Mouse (Mus musculus): ENCODE results near the gene Fcgbp. TPM values are rescaled to one million over a fixed set of nuclear protein-coding genes. Genes with fewer than 3 reads are reported as not detected.

Gene Fcgbp
- polyA plus RNA-seq (2012; rRNA removed): 1.3 and 3.4 TPM in 2 replicates

DNA sequence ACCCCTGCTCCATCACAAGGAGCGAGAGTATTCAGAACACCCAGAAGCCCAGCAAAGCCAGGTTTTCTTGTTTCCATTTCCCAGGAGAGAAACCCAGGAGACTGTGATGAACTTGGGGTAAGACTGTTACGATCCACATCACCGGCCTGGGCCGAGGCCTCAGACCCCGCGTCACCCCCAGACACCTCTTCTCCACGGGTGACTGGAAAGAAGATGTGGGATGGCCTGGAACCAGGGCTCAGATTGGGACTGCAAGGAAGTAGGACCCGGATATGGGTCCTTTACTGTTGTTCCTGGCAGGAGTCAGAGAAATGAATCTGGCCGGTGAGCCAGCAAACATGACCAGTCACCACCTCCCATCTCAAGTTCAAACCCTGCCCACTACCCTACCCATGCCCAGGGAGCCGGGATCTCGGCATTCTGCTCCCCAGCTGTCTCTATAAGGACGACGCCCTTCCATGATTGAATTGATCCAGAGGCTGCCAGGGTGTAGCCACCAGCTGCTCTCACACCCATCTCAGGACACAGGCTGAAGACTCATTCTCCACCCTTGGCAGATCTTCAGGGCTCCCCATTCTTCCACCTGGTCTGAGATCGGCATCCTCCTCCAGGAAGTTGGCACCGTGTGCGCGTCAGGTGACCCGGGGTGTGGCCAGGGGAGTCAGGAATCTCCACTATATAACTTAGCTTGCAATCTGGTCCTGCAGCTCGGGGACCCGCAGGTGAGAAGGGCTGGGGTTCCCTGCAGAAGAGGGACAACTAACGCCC is at the start of gene Fcgbp:
Gene Fcgbp (plus strand): TSS at position 706 of the 768 bp plus-strand sequence.
- H3K27me3 ChIP-seq (ENCODE audit: control insufficient read depth, insufficient read depth, low read length): no peaks in the 10 kb centered on the region
- TF ChIP-seq POLR2A (IDR thresholded peaks at IDR 0.05; ENCODE audit: control insufficient read depth, low read depth, low read length): no peak
- TF ChIP-seq CTCF (IDR thresholded peaks at IDR 0.05; ENCODE audit: control insufficient read depth, insufficient read depth, insufficient replicate concordance, low read depth, low read length): no peak
- H3K4me1 ChIP-seq (ENCODE audit: control insufficient read depth, insufficient read depth, low read length): no peaks in the 10 kb centered on the region; the same call in 1 of the 2 replicates
- H3K36me3 ChIP-seq (ENCODE audit: control insufficient read depth, insufficient read depth, low read length): no peaks in the 10 kb centered on the region
- H3K27ac ChIP-seq (ENCODE audit: control insufficient read depth, insufficient read depth, low read depth, low read length): no peak within 1 kb of the TSS
- no peak within 1 kb of the TSS for H3K4me3 ChIP-seq (ENCODE audit: control insufficient read depth, low read depth, low read length)

DNA sequence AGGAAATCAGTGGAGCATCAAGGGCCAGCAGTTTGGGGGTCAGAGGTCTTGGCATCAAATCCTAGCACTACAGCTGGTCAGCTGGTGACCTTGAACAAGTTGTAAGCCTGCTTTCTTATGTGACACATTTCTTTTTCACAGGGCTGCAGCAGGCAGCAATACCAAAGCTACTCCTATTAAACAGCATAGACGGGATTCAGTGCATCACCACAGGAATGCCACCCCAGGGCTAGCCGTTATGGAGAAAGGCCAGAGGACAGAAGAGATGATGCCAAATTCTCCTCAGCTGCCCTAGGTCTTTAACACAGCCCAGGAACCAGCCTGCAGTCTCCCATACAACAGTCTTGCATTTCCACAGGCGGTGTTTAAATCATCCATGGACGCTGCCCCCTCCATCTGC is 26.5 kb upstream of the Fcgbp start:
- TF ChIP-seq POLR2A (IDR thresholded peaks at IDR 0.05; ENCODE audit: control insufficient read depth, low read depth, low read length) (no peak), CTCF (IDR thresholded peaks at IDR 0.05; ENCODE audit: control insufficient read depth, insufficient read depth, insufficient replicate concordance, low read depth, low read length) (no peak)
- peaks cover 13% of the 10 kb centered on the region for H3K36me3 ChIP-seq (ENCODE audit: control insufficient read depth, insufficient read depth, low read length)
- no peaks in the 10 kb centered on the region for H3K27me3 ChIP-seq (ENCODE audit: control insufficient read depth, insufficient read depth, low read length)
- peaks cover 9% of the 10 kb centered on the region for H3K4me1 ChIP-seq (ENCODE audit: control insufficient read depth, insufficient read depth, low read length)
- H3K4me3 ChIP-seq (ENCODE audit: control insufficient read depth, low read depth, low read length): no peak overlapping the region
- no peak overlapping the region for H3K27ac ChIP-seq (ENCODE audit: control insufficient read depth, insufficient read depth, low read depth, low read length)

DNA sequence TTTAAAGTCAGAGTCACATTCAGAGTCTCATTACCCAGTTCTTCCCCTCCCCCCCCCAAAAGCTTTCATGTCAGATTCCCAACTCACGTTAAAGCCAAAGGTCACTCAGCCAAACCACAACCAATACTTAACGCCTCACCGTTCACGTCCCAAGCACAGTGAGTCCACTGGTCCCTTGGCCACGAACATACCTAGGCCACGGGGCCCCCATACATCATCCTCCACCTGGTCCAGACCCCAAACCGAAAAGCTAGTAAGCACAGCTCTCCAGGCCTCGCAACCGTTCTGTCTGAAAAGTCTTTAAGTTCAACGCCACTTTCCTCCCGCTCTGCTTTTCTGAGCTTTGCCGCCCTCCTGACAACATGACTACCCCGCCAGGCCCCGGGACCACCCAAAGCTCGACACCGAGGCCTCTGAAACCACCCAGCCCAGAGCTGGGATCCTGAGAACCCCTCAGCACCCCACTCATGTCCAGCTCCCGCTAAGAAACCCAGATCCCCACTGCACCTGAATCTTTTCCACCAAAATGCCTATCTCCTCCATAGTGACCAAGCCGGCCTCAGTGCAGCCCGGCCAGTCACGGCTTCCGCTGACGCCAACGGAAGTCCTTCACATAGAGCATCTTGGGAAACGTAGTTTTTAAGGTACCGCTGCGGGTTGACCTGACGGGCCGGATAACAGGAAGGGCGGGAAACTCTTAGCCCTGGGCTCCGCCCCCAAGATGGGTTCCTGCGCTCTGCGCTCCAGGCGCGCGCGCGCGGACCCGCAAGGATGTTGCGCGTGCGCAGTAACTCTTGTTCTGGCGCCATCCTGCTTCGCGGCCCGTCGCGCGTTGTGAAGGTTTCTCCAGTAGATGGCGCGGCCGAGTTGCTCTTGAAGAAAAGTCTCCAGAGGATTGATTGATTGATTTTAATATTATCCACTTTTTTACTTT is 21.3 kb upstream of the Fcgbp start, which contains the start of gene Psmc4:
Gene Psmc4 (minus strand): TSS at position 626 of the 934 bp plus-strand sequence.
- Histone ChIP-seq H3K27ac (ENCODE audit: control insufficient read depth, insufficient read depth, low read depth, low read length) (peak within 1 kb of the TSS; percentile 54), H3K4me3 (ENCODE audit: control insufficient read depth, low read depth, low read length) (peak within 1 kb of the TSS; percentile 93), H3K27me3 (ENCODE audit: control insufficient read depth, insufficient read depth, low read length) (no peaks in the 10 kb centered on the region), H3K4me1 (ENCODE audit: control insufficient read depth, insufficient read depth, low read length) (peaks cover 11% of the 10 kb centered on the region), H3K36me3 (ENCODE audit: control insufficient read depth, insufficient read depth, low read length) (peaks cover 8% of the 10 kb centered on the region)
- peak; percentile 78 for TF ChIP-seq POLR2A (IDR thresholded peaks at IDR 0.05; ENCODE audit: control insufficient read depth, low read depth, low read length)
- TF ChIP-seq CTCF (IDR thresholded peaks at IDR 0.05; ENCODE audit: control insufficient read depth, insufficient read depth, insufficient replicate concordance, low read depth, low read length): peak; percentile 63; the same call in 1 of the 2 replicates

DNA sequence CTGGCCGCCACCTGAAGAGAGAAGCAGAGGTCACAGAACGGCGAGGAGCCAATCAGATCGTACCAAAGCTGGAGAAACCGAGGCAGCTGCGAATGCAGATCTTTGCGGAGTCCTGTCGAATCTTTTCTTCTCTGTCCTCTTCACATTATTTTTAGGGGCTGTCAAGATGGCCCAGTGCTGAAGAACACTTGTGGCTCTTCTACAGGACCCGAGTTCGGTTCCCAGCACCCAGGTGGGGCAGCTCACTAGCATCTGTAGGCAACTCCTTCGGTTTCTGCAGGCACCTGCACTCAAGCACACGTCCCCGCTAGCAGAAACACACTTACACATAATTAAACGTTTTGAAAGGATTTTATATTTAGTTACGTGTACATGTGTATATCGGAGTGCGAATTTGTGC is 20.5 kb upstream of the Fcgbp start:
- Histone ChIP-seq H3K27me3 (ENCODE audit: control insufficient read depth, insufficient read depth, low read length) (no peaks in the 10 kb centered on the region), H3K36me3 (ENCODE audit: control insufficient read depth, insufficient read depth, low read length) (peaks cover 8% of the 10 kb centered on the region), H3K4me3 (ENCODE audit: control insufficient read depth, low read depth, low read length) (peak overlapping the region; percentile 93), H3K27ac (ENCODE audit: control insufficient read depth, insufficient read depth, low read depth, low read length) (peak overlapping the region; percentile 5; the same call in 1 of the 2 replicates), H3K4me1 (ENCODE audit: control insufficient read depth, insufficient read depth, low read length) (peaks cover 13% of the 10 kb centered on the region)
- TF ChIP-seq POLR2A (IDR thresholded peaks at IDR 0.05; ENCODE audit: control insufficient read depth, low read depth, low read length) (no peak), CTCF (IDR thresholded peaks at IDR 0.05; ENCODE audit: control insufficient read depth, insufficient read depth, insufficient replicate concordance, low read depth, low read length) (no peak)

DNA sequence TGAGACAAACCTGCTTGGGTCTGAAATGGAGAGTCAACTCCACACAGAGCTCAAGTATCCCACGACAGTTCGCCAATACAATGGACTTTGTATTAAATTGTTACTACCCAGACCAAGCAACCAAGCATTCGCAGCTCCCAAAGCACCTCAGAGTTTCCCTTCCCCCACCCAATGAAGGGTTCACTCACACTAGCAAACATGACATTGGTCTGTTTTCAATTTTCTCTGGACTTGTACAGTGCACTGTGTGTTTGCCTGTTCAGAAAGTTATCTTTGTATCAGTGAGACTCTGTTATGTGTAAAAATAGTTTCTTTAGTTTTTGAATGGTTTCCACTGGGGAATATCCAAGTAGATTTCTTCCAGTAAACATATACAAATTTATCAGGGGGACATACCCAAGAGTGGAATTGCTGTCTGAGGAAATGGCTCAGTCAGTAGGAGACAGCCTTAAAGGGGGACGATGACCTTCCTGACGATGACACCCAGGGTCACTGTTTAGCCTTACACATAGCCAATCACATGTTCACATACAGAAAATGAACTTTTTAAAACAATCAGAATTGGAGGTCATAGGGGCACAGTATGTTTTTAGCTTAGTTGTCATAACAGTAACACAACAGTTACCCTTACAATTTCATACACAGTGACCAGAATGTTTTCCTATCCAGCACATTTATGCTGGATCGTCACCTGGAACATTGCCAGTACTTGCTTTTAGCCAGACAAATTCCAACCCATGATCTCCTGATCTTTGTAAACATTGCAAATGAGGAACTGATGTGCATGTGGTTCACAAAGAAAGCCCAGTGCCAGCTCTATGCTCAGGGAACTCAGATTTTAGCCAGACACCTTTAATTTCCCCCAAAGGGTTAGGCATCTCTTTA is 17.7 kb upstream of the Fcgbp start:
- no peaks in the 10 kb centered on the region for H3K27me3 ChIP-seq (ENCODE audit: control insufficient read depth, insufficient read depth, low read length)
- no peak for TF ChIP-seq POLR2A (IDR thresholded peaks at IDR 0.05; ENCODE audit: control insufficient read depth, low read depth, low read length)
- TF ChIP-seq CTCF (IDR thresholded peaks at IDR 0.05; ENCODE audit: control insufficient read depth, insufficient read depth, insufficient replicate concordance, low read depth, low read length): no peak
- peaks cover under 1% of the 10 kb centered on the region; the same call in 1 of the 2 replicates for H3K36me3 ChIP-seq (ENCODE audit: control insufficient read depth, insufficient read depth, low read length)
- H3K4me3 ChIP-seq (ENCODE audit: control insufficient read depth, low read depth, low read length): peak overlapping the region; percentile 43
- H3K4me1 ChIP-seq (ENCODE audit: control insufficient read depth, insufficient read depth, low read length): peaks cover 13% of the 10 kb centered on the region
- H3K27ac ChIP-seq (ENCODE audit: control insufficient read depth, insufficient read depth, low read depth, low read length): no peak overlapping the region

DNA sequence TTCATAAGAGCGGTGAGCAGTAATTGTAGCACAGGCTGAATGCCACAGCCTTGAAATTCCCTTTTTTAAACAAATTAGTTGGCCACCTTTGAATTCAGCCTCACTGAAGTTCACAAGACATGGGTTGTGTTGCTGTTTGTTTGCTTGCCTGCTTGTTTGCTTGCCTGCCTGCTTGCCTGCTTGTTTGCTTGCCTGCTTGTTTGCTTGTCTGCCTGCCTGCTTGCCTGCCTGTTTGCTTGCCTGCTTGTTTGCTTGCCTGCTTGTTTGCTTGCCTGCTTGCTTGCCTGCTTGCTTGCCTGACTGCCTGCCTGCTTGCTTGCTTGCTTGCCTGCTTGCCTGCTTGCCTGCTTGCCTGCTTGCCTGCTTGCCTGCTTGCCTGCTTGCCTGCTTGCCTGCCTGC is 11.1 kb upstream of the Fcgbp start:
- Histone ChIP-seq H3K27me3 (ENCODE audit: control insufficient read depth, insufficient read depth, low read length) (no peaks in the 10 kb centered on the region), H3K4me3 (ENCODE audit: control insufficient read depth, low read depth, low read length) (no peak overlapping the region), H3K27ac (ENCODE audit: control insufficient read depth, insufficient read depth, low read depth, low read length) (no peak overlapping the region), H3K36me3 (ENCODE audit: control insufficient read depth, insufficient read depth, low read length) (no peaks in the 10 kb centered on the region), H3K4me1 (ENCODE audit: control insufficient read depth, insufficient read depth, low read length) (0 out of 2 replicates have a peak, but pooled peaks cover 2% of the 10 kb centered on the region)
- TF ChIP-seq POLR2A (IDR thresholded peaks at IDR 0.05; ENCODE audit: control insufficient read depth, low read depth, low read length) (no peak), CTCF (IDR thresholded peaks at IDR 0.05; ENCODE audit: control insufficient read depth, insufficient read depth, insufficient replicate concordance, low read depth, low read length) (no peak)
